Mouse (Mus musculus): Measurements from ENCODE around the gene Prmt1. TPM values are rescaled to one million over a fixed set of nuclear protein-coding genes. Genes with fewer than 3 reads are reported as not detected.
"Not testable (repeated sequence)": the region's sequence is repeated elsewhere in the genome, so short reads cannot be mapped to it uniquely, and the experiment has no call there.

Prmt1 gene
- 697 and 717 TPM in 2 replicates for polyA plus RNA-seq (2015; fragmentation: Nextera tagmentation; extraction: Ambion mirVana)

GRCm38 (mm10) chr7:44986192-44986878, at the start of gene Prmt1:
TSS of gene Prmt1 (minus strand) at chr7:44986568.
- peak within 1 kb of the TSS; percentile 87 for H3K4me3 ChIP-seq
- H3K27me3 ChIP-seq (replicated peaks): no peaks in the 10 kb centered on the region
- peak within 1 kb of the TSS; percentile 95 for H3K9ac ChIP-seq
- peaks cover 36% of the 10 kb centered on the region for H3K4me1 ChIP-seq
- H3K9me3 ChIP-seq: no peaks in the 10 kb centered on the region
- ATAC-seq (replicated peaks): peak; percentile 97
- 2% methylated on average over 42 of the region's 42 CpGs for WGBS
- H3K27ac ChIP-seq: peak within 1 kb of the TSS; percentile 95
- H3K36me3 ChIP-seq (replicated peaks): peaks cover 9% of the 10 kb centered on the region
- H3K4me2 ChIP-seq: peak within 1 kb of the TSS; percentile 59

- no peaks in the 10 kb centered on the region for H3K9me3 ChIP-seq
- H3K4me3 ChIP-seq: no peak overlapping the region
- no peaks in the 10 kb centered on the region for H3K27me3 ChIP-seq (replicated peaks)
- peaks cover 88% of the 10 kb centered on the region for H3K36me3 ChIP-seq (replicated peaks)
- ATAC-seq (replicated peaks): no peak
- WGBS: 92% methylated on average over 3 of the region's 3 CpGs
- no peak overlapping the region for H3K4me2 ChIP-seq
- H3K27ac ChIP-seq: no peak overlapping the region
- H3K4me1 ChIP-seq: no peaks in the 10 kb centered on the region
- H3K9ac ChIP-seq: no peak overlapping the region
Observed at GRCm38 (mm10) chr7:45035631-45036030, 49.3 kb upstream of the Prmt1 start.

- WGBS: 92% methylated on average over 19 of the region's 19 CpGs
- no peak for ATAC-seq (replicated peaks)
- no peak overlapping the region for H3K9ac ChIP-seq
- H3K36me3 ChIP-seq (replicated peaks): peaks cover 90% of the 10 kb centered on the region
- no peak overlapping the region for H3K4me3 ChIP-seq
- H3K27me3 ChIP-seq (replicated peaks): no peaks in the 10 kb centered on the region
- H3K27ac ChIP-seq: no peak overlapping the region
- H3K4me1 ChIP-seq: no peaks in the 10 kb centered on the region
- no peak overlapping the region for H3K4me2 ChIP-seq
- no peaks in the 10 kb centered on the region for H3K9me3 ChIP-seq
Observed at GRCm38 (mm10) chr7:45033722-45034359, 47.5 kb upstream of the Prmt1 start.

GRCm38 (mm10) chr7:45030857-45031256, 44.5 kb upstream of the Prmt1 start:
- H3K9ac ChIP-seq: no peak overlapping the region
- no peaks in the 10 kb centered on the region for H3K27me3 ChIP-seq (replicated peaks)
- WGBS: 98% methylated on average over 8 of the region's 8 CpGs
- H3K4me3 ChIP-seq: no peak overlapping the region
- H3K4me1 ChIP-seq: peaks cover 9% of the 10 kb centered on the region; the same call in 1 of the 2 replicates
- H3K36me3 ChIP-seq (replicated peaks): peaks cover 84% of the 10 kb centered on the region
- no peak overlapping the region for H3K27ac ChIP-seq
- no peaks in the 10 kb centered on the region for H3K9me3 ChIP-seq
- no peak for ATAC-seq (replicated peaks)
- H3K4me2 ChIP-seq: no peak overlapping the region

GRCm38 (mm10) chr7:45029995-45030394, 43.6 kb upstream of the Prmt1 start:
- peaks cover 12% of the 10 kb centered on the region; the same call in 1 of the 2 replicates for H3K4me1 ChIP-seq
- 90% methylated on average over 6 of the region's 6 CpGs for WGBS
- peaks cover 75% of the 10 kb centered on the region for H3K36me3 ChIP-seq (replicated peaks)
- H3K9ac ChIP-seq: no peak overlapping the region
- H3K27ac ChIP-seq: no peak overlapping the region
- H3K4me2 ChIP-seq: no peak overlapping the region
- ATAC-seq (replicated peaks): no peak
- no peaks in the 10 kb centered on the region for H3K27me3 ChIP-seq (replicated peaks)
- H3K4me3 ChIP-seq: no peak overlapping the region
- no peaks in the 10 kb centered on the region for H3K9me3 ChIP-seq

- H3K4me1 ChIP-seq: peaks cover 12% of the 10 kb centered on the region; the same call in 1 of the 2 replicates
- H3K4me3 ChIP-seq: no peak overlapping the region
- 93% methylated on average over 11 of the region's 11 CpGs for WGBS
- H3K9ac ChIP-seq: no peak overlapping the region
- peaks cover 59% of the 10 kb centered on the region for H3K36me3 ChIP-seq (replicated peaks)
- ATAC-seq (replicated peaks): no peak
- no peaks in the 10 kb centered on the region for H3K27me3 ChIP-seq (replicated peaks)
- no peaks in the 10 kb centered on the region for H3K9me3 ChIP-seq
- H3K4me2 ChIP-seq: no peak overlapping the region
- no peak overlapping the region for H3K27ac ChIP-seq
Observed at GRCm38 (mm10) chr7:45028351-45028750, 42.0 kb upstream of the Prmt1 start.

- Histone ChIP-seq H3K27ac (no peak overlapping the region), H3K9me3 (no peaks in the 10 kb centered on the region), H3K4me2 (no peak overlapping the region), H3K4me1 (peaks cover 12% of the 10 kb centered on the region; the same call in 1 of the 2 replicates), H3K9ac (no peak overlapping the region), H3K27me3 (replicated peaks) (no peaks in the 10 kb centered on the region), H3K4me3 (no peak overlapping the region), H3K36me3 (replicated peaks) (peaks cover 54% of the 10 kb centered on the region)
- 93% methylated on average over 9 of the region's 9 CpGs for WGBS
- ATAC-seq (replicated peaks): no peak
Observed at GRCm38 (mm10) chr7:45027761-45028160, 41.4 kb upstream of the Prmt1 start.

- ATAC-seq (replicated peaks): 0 out of 2 replicates have a peak, but pooled peaks have one; percentile 10
Observed at GRCm38 (mm10) chr7:45026256-45026655, 39.9 kb upstream of the Prmt1 start.

GRCm38 (mm10) chr7:45025601-45026220, 39.3 kb upstream of the Prmt1 start:
- peaks cover 33% of the 10 kb centered on the region for H3K36me3 ChIP-seq (replicated peaks)
- WGBS: 80% methylated on average over 8 of the region's 8 CpGs
- no peaks in the 10 kb centered on the region for H3K27me3 ChIP-seq (replicated peaks)
- peaks cover 12% of the 10 kb centered on the region; the same call in 1 of the 2 replicates for H3K4me1 ChIP-seq
- no peak overlapping the region for H3K4me3 ChIP-seq
- peak overlapping the region; percentile 17; the same call in 1 of the 2 replicates for H3K27ac ChIP-seq
- H3K9ac ChIP-seq: no peak overlapping the region
- no peaks in the 10 kb centered on the region for H3K9me3 ChIP-seq
- no peak for ATAC-seq (replicated peaks)
- no peak overlapping the region for H3K4me2 ChIP-seq

More at GRCm38 (mm10) chr7:45026256-45026655, 39.9 kb upstream of the Prmt1 start:
- no peaks in the 10 kb centered on the region for H3K27me3 ChIP-seq (replicated peaks)
- no peaks in the 10 kb centered on the region for H3K9me3 ChIP-seq
- H3K9ac ChIP-seq: no peak overlapping the region
- H3K4me3 ChIP-seq: no peak overlapping the region
- WGBS: 19% methylated on average over 2 of the region's 2 CpGs
- H3K36me3 ChIP-seq (replicated peaks): peaks cover 39% of the 10 kb centered on the region
- no peak overlapping the region for H3K4me2 ChIP-seq
- peaks cover 12% of the 10 kb centered on the region; the same call in 1 of the 2 replicates for H3K4me1 ChIP-seq
- peak overlapping the region; percentile 8; the same call in 1 of the 2 replicates for H3K27ac ChIP-seq

- Histone ChIP-seq H3K4me3 (no peak overlapping the region), H3K4me2 (no peak overlapping the region), H3K9me3 (no peaks in the 10 kb centered on the region), H3K27me3 (replicated peaks) (no peaks in the 10 kb centered on the region), H3K36me3 (replicated peaks) (peaks cover 22% of the 10 kb centered on the region), H3K27ac (no peak overlapping the region), H3K9ac (no peak overlapping the region), H3K4me1 (peaks cover 12% of the 10 kb centered on the region; the same call in 1 of the 2 replicates)
- 88% methylated on average over 15 of the region's 15 CpGs for WGBS
- 0 out of 2 replicates have a peak, but pooled peaks have one; percentile 12 for ATAC-seq (replicated peaks)
Observed at GRCm38 (mm10) chr7:45024281-45025248, 38.2 kb upstream of the Prmt1 start.

GRCm38 (mm10) chr7:45023711-45024110, 37.3 kb upstream of the Prmt1 start:
- ATAC-seq (replicated peaks); H3K9ac ChIP-seq; H3K27me3 ChIP-seq (replicated peaks); H3K27ac ChIP-seq; H3K4me2 ChIP-seq; H3K9me3 ChIP-seq; H3K4me3 ChIP-seq: not testable (repeated sequence)
- Histone ChIP-seq H3K36me3 (replicated peaks) (peaks cover 15% of the 10 kb centered on the region), H3K4me1 (peaks cover 12% of the 10 kb centered on the region; the same call in 1 of the 2 replicates)
- WGBS: 83% methylated on average over 5 of the region's 5 CpGs
